Mouse (Mus musculus) T-helper 2 cell (primary cell): ENCODE measurements at regions not wholly inside any gene's neighbourhood (a gene's known extent, or its start where the extent isn't known, plus 50 kb on each side); places are given as distances from the start of the nearest gene placed in this dataset.

Experiments
- in situ Hi-C: fragments of 300-600 bp; cut with MboI, MseI; formaldehyde crosslinking; loops from one replicate; pipeline ENCODE4 v1.15.1; 2025; ENCODE audit warnings: high pct_unique_total_duplicates

GRCm38 (mm10) chr5:111595438-111595837 lies 138.3 kb upstream of the Gm26897 start:
- in situ Hi-C loops: no loop called here

- in situ Hi-C loops: no loop called here
These were observed 136.0 kb upstream of the Gm26897 start for GRCm38 (mm10) chr5:111597733-111598132.

GRCm38 (mm10) chr5:111601711-111602521 lies 131.8 kb upstream of the Gm26897 start:
- in situ Hi-C loops: no loop called here

- in situ Hi-C loops: no loop called here
These were observed 120.0 kb upstream of the Gm26897 start for GRCm38 (mm10) chr5:111613687-111614086.

GRCm38 (mm10) chr5:111619974-111620373 lies 113.8 kb upstream of the Gm26897 start:
- in situ Hi-C loops: no loop called here

GRCm38 (mm10) chr5:111620626-111621025 lies 113.1 kb upstream of the Gm26897 start:
- in situ Hi-C loops: no loop called here

GRCm38 (mm10) chr5:111622481-111622880 lies 111.2 kb upstream of the Gm26897 start:
- in situ Hi-C loops: no loop called here

GRCm38 (mm10) chr5:111626273-111626798 lies 107.4 kb upstream of the Gm26897 start:
- in situ Hi-C loops: no loop called here

- in situ Hi-C loops: no loop called here
These were observed 103.3 kb upstream of the Gm26897 start for GRCm38 (mm10) chr5:111630313-111630844.

GRCm38 (mm10) chr5:111631572-111632161 lies 102.1 kb upstream of the Gm26897 start:
- in situ Hi-C loops: no loop called here

GRCm38 (mm10) chr5:111635092-111635491 lies 98.6 kb upstream of the Gm26897 start:
- in situ Hi-C loops: no loop called here

GRCm38 (mm10) chr5:111636969-111637368 lies 96.8 kb upstream of the Gm26897 start:
- in situ Hi-C loops: no loop called here

GRCm38 (mm10) chr5:111638306-111638705 lies 95.4 kb upstream of the Gm26897 start:
- in situ Hi-C loops: no loop called here

GRCm38 (mm10) chr5:111639476-111640287 lies 94.0 kb upstream of the Gm26897 start:
- in situ Hi-C loops: no loop called here

GRCm38 (mm10) chr5:111640976-111641375 lies 92.7 kb upstream of the Gm26897 start:
- in situ Hi-C loops: no loop called here

- in situ Hi-C loops: no loop called here
These were observed 92.0 kb upstream of the Gm26897 start for GRCm38 (mm10) chr5:111641685-111642084.

- in situ Hi-C loops: no loop called here
These were observed 89.6 kb upstream of the Gm26897 start for GRCm38 (mm10) chr5:111644142-111644541.

GRCm38 (mm10) chr5:111644788-111645187 lies 88.9 kb upstream of the Gm26897 start:
- in situ Hi-C loops: no loop called here

- in situ Hi-C loops: no loop called here
These were observed 86.0 kb upstream of the Gm26897 start for GRCm38 (mm10) chr5:111647686-111648200.

GRCm38 (mm10) chr5:111648481-111648880 lies 85.2 kb upstream of the Gm26897 start:
- in situ Hi-C loops: no loop called here

- in situ Hi-C loops: no loop called here
These were observed 84.7 kb upstream of the Gm26897 start for GRCm38 (mm10) chr5:111649012-111649411.

- in situ Hi-C loops: no loop called here
These were observed 81.3 kb upstream of the Gm26897 start for GRCm38 (mm10) chr5:111652472-111652871.
